Mouse (Mus musculus): ENCODE results near the gene Pik3ap1.
"Not testable (repeated sequence)": the region's sequence is repeated elsewhere in the genome, so short reads cannot be mapped to it uniquely, and the experiment has no call there.

Gene Pik3ap1

DNA sequence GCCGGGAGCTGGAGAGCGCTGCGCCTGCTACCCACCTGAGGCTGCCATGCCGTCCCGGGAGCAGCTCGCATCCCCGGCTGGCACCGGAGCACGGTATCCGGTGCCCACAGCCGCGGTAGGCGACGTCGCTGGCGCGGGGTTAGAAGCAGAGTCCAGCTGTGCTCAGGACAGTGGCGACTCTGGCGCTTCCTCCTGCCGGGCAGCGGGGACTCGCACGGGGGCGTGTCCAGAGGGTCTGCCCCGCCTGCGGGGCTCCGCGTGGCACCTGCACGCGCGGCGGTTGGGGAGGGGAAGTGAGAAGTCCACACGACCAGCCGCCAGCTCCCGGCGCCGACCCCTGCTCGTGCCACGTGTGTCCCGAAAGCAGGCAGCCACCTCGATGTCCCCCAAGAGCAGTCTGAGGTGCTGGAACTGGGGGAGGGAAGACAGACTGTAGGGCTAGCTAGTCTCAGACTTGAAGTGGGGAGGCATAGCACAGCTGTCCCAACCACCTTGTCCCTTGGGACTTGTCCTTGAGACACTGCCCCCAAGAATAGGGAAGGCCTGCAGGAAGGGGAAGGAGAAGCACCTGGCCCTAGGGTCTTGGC lies at the start of gene Pik3ap1:
Gene Pik3ap1, minus strand, starts transcription at position 181 of the 587 bp plus-strand sequence.
- DNase-seq: peak; percentile 54

DNA sequence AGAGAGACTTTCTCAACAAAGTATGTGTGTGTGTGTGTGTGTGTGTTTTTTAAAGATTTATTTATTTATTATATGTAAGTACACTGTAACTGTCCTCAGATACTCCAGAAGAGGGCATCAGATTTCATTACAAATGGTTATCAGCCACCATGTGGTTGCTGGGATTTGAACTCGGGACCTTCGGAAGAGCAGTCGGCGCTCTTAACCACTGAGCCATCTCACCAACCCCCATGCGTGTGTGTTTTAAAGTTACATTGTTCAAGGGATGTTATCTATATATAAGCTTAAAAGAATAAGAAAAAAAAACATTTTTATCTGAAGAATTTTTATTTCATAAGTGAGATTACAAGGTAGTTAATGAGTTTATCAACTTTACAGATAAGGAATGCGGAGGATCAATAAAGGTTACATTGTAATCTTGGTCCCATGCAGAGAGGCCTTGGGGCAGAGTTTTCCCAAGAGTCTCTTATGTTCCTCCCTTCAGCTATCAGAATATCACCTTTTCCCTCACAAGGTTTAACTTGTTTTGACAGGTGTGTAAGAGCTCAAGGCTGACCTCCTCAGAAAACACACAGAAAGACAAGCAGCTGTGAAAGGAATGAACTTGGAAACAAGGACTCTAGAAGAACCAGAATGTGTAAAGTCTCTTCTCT lies 46.7 kb upstream of the Pik3ap1 start:
- not testable (repeated sequence) for DNase-seq

DNA sequence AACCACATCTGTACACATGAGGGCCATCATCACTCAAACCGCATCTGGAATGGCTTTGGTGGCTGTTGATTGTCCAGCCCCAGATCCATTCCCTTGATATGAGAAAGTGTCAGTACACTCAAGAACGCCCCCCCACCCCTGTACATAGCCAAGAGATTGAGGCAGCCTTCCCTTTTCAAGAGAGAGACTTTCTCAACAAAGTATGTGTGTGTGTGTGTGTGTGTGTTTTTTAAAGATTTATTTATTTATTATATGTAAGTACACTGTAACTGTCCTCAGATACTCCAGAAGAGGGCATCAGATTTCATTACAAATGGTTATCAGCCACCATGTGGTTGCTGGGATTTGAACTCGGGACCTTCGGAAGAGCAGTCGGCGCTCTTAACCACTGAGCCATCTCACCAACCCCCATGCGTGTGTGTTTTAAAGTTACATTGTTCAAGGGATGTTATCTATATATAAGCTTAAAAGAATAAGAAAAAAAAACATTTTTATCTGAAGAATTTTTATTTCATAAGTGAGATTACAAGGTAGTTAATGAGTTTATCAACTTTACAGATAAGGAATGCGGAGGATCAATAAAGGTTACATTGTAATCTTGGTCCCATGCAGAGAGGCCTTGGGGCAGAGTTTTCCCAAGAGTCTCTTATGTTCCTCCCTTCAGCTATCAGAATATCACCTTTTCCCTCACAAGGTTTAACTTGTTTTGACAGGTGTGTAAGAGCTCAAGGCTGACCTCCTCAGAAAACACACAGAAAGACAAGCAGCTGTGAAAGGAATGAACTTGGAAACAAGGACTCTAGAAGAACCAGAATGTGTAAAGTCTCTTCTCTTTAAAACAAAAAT lies 41.2 kb upstream of the Pik3ap1 start:
- not testable (repeated sequence) for DNase-seq

DNA sequence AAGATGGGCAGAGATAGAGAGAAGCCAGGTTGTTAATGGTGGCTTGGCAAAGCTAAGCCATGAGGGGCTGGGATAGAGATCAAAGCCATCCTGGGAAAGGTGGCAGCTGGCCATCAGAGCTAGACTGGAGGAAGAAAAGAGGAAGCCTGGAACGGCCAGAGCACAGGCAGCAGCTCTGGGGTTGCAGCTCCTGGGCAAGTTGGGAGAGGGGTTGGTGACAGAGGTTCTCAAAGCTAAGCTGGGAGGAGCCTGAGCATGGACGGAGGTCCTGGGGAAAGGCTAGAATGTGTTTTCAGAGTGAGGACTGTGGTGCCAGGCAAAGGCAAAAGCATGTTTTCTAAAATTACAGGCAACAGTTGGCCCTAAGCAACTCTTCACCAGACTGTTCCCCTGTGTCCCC lies 36.4 kb upstream of the Pik3ap1 start:
- no peak for DNase-seq

DNA sequence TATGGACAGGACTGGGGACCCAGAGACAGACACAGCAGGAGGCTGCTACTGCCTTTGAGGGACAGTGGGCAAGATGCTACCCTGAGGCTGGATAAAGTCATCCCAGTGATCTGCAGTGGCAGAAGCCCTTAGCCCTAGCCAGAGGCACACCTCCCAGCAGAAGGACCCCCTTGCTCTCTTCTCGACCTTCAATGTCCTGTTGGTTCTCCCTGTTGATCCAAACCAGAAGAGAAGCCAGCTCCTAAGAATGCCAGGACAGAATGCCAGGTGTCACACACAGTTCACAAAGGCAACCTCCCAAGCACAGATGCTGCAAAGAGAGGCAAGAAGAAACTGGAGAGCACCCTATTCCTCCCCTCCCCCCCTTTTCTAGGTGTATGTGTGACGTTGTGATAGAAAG lies 33.9 kb upstream of the Pik3ap1 start:
- DNase-seq: no peak

DNA sequence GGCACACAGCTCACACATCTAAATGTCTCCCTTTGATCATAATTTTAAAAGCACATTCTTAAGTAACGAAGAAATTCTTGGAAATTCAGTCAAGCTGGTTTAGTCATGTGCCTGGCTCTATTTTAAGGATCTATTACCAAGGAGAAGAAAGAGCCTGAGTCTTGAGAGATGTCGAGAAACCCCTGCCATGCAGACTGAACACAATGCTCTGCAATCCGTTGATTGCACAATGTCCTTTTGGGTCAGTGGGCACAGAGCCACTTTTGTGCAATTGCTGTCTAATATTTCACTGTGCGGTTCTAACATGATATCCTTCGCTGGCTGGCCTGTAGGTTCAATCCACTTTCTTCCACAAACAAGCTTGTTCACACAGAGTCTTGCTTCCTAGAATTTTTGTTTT lies 33.1 kb upstream of the Pik3ap1 start:
- no peak for DNase-seq

DNA sequence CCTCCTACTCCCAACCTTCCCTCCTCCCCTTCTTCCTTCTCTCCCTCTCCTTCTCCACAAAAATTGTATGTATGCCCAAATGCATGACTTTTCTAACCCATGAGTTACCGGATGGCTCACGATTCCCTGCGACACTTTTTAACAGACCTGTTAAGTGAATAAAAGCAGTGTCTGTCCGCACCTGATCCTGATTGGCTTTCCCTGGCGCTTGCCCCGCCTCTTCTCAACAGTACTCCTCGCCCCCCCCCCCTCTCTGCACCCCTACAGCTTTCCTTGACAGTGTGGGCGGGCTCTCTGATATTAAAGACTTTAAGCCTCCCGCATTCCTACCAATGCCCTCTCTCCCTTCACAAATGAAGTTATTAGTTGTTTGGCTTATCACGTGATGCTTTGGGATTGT lies 31.3 kb upstream of the Pik3ap1 start:
- DNase-seq: no peak

DNA sequence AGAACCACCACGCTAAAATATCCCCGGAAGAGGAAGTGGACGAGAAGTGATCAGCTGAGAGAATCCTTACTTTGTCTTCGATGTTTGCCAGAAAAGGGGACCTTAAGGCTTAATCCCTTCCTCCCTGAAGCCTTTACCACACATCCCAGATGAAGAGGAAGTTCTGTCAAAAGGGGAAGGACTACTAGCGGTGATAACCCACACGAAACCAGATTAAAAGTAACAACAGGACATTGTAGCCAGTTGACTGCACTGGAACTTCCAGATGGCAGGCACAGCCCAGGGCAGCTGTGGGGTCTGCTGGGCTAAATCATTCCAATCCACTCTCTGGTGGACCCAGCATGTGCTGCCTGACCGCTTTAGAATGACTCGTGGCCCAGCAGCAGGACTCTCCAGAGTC lies 17.7 kb upstream of the Pik3ap1 start:
- no peak for DNase-seq

DNA sequence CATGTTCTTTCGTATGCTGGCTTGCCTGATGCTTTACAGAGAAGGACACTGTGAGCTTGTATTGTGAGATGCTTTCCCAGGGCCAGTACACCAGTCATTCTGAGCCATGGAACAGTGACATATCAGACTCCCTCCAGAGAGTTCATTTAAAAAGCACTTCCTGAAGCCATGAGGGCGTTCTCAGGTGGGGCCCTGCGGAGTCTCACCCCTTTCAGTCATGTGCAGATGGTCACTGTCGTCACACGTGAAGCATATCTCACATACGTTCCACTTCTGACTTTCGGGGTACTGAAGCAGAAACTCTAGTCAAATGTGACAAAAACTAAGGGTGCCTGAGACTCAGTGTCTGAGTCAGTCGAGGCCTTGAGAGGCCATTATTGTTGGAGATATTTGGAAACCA lies 6.0 kb upstream of the Pik3ap1 start:
- no peak for DNase-seq

DNA sequence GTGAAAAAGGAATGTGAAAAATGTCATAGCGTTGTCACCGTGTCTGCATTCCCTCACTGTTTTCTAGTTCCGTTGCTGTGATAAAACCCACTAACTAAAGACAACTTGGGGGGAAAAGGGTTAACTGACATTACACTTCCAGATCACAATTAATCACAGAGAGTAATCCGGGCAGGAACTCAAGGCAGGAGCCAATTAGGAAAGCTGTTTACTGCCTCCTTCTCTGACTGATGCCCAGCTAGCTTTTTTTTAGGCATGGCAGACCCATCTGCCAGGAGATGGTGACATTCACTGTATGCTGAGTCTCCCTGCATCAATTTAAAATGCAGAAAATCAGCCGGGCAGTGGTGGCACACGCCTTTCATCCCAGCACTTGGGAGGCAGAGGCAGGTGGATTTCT lies 4.4 kb upstream of the Pik3ap1 start:
- no peak for DNase-seq

DNA sequence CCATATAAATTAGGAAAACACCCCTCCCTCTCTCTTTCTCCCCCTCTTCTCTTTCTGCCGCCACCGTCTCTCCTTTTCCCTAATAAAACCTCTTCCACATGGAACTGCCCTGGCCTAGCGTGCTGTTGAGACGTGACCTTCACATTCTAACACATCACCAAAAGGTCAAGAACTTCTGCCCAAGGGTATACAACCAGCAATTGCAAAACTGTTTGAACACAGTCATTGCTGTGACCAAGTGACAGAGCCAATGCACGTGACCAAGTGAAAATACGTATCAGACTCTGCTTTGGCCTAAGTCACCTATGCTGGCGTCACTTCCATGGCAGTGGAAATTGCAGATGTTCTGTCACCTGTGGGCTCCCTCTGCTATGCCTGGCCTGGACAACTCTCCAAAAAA lies 3.3 kb upstream of the Pik3ap1 start:
- DNase-seq: no peak

DNA sequence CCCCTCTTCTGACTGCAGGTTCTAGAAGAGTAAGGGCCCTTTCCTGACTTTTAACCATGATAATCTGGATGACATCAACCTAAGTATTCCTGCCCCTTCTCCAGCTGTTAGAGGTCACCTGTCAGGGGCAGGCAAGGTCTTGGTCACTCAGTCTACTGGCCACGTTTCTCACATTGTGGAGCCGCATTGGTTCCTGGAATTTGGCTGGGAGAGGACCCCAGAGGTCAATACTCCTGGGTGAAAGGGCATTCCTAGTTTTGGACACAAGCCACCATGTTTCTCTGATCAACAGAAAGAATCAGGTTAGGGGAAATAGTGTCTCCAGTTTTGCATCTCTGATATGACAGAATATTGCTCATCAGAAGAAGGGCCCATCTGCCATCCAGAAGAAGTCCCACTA lies 2.4 kb upstream of the Pik3ap1 start:
- no peak for DNase-seq

DNA sequence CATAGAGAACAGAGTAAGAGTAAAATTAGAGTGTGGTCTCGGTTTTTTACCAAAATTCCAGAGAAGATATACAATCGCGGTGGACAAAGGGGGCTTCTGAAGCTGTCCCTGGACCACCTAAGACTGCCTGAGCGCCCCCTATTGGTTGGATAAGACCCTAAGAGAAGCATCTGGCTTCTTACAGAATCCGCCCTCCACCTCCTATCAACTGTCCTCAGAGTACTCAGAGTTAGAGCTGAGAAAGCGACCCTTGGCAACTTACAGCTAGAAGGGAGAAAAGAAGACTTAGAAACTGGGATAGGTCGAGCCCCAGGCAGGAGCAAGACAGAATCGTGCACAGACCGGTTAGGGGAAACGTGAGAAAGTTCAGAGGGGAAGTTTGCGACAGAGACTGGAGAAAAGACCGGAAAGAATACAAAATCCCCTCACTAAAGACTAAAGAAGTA lies 473 bp downstream of the Pik3ap1 start:
- DNase-seq: peak; percentile 21

DNA sequence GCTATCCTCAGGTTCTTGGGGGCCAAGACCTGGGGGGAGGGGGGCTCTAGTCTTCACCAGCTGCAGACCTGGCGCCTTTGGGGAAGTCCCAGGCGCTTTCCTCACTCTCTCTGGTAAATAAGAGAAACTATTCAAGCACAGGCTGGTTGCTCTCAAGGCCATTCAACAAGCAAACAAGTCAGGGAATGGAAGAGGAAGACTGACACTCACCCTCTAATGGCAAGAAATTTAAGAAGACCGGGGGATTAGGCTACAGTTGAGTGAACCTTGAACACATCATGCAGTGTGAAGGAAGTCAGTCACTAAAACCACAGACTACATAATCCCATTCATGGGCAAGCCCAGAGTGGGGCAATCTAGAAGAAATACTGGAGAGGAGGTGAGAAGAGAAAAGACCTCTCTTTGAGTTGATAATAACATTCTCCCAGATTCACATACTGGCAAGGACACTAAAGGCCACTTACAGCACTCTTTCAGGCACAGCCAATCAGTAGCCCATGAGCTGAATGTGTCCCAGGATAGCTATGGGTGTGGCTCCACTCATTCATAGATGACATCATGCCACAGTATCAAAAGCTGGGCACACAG lies 2.4 kb downstream of the Pik3ap1 start:
- no peak for DNase-seq

DNA sequence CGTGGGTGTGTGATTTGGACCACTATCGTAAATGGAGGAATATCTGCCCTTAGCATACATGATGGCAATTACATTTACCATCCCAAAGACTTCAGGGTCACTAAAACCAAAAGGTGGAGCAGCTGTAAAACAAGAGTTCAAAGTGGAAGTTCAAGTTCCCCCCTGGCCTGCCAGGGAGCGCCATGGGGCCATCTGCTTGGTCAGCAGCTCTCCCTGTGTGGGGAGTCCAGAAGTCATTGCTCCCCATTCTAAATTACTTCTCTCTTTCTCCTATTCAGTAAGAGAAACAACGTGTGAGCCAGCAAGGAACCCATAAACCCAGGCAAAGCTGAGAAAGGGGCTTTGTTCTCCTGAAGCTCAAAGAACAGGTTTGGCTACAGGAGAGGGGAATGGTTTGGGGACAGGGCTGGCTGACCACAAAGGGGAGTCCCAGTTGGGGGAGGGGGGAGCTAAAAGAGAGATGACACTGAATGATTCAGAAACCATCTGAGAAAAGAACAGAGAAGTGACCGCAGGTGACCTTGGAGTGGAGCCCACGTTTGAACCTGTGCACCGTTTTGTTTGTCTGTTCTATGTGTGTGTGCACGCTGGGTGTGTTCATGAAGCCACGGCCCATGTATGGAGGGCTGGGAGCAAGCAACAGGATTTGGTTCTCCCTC lies 3.2 kb downstream of the Pik3ap1 start:
- no peak for DNase-seq

DNA sequence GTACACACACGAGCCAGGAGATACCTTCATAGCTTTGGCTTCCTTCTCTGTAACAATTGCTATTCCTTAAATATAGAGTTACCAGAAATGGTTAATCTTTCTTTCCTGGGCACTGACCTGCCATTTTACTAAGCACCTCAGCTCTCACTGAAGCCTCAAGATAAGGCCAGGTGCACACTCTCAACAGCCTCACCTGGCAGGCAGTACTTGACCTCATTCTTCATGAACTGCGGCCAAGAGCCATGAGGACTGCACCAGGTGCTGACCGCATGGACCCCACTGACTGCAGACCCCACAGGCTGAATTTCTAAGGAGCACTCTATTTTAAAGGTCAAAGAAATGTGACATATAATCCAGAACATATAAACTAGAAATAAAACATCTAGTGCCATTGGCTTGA lies 5.7 kb downstream of the Pik3ap1 start:
- DNase-seq: no peak

DNA sequence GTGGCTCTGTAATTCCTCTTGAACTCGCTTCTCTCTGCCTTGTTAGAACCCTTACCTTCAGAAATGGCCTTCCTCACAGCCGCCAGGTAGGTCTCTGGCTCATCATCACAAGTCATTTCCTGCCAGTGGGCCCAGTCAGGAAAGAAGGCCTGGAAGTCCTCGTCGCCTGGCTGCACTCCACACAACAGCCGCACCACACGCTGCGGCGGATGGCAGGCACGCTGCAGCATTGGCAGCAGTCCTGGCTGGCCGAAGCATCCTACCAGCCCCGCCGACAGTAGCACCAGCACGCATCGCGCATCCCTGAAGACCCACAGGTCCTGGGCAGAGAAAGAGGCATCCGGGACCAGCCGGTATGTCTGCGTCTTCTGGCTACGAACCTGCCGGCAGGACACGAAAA lies 9.1 kb downstream of the Pik3ap1 start:
- no peak for DNase-seq

DNA sequence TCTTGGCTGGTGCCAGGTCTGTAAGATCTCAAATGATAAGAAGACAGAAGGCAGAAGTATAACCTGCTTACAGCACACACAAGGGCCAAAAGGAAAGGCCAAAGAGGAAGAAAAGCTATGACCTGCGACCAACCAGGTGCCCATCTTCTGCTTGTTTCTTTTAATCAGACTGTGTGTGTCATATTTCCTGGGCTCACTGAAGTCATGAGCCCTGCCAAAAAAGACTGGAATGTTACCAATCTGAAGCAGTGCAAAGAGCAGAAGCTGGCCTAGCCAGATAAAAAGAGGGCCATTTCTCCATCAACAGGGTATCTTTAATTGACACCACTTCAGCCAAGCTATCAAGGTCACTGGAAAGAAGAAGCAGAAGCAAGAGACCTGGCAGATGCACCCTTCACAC lies 9.8 kb downstream of the Pik3ap1 start:
- DNase-seq: no peak

DNA sequence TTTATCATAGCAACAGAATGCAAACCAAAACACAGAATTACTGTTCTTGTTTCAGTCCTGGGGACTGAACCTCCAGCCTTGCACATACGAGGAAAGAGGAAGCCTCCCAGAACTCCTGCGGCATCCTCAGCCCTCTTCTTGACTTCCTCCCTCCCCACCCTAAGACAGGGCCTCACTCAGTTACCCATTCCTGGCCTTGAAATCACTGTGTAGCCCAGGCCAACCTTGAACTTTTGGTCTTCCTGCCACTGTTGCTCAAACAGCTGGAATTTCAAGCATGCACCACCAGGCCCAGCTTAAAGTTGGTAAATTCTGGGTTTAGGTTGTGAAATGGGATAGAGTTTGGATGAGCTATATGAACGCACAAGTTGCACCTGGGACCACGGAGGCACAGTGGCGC lies 10.2 kb downstream of the Pik3ap1 start:
- DNase-seq: no peak

DNA sequence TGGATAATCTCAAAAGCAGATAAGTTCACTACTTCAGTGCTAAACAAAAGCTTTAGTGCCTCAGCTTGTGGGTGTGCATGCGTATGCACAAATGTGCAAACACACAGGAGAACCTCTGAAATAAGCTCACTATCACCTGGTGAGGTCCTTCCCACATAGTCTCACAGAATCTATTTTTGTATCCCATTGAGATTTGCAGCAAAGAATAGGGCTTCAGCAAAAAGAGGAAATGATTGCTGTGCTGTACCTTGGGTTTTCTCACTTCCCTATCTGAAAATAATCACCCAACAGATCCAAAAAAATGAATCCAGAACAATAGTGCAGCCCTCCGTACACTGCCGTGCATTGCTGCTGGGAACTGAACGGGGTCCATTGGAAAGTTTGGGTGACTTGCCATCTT lies 12.6 kb downstream of the Pik3ap1 start:
- no peak for DNase-seq

DNA sequence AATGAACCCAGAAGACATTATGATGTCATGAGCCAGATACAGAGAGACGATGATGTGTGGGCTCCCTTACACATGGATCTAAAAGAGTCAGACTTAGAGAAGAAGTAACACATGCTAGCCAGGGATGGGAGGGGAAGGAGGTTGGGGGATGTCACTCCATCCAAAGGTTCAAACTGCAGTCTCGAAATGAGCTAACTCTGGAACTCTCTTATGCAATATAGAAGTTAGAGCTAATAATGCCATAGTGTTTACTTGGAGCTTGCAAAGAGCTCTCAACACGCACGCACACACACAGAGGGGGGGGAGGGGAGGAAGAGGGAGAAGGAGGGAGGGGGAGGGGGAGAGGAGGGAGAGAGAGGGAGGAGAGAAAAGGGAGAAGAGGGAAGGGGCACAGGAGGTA lies 13.5 kb downstream of the Pik3ap1 start:
- no peak for DNase-seq

DNA sequence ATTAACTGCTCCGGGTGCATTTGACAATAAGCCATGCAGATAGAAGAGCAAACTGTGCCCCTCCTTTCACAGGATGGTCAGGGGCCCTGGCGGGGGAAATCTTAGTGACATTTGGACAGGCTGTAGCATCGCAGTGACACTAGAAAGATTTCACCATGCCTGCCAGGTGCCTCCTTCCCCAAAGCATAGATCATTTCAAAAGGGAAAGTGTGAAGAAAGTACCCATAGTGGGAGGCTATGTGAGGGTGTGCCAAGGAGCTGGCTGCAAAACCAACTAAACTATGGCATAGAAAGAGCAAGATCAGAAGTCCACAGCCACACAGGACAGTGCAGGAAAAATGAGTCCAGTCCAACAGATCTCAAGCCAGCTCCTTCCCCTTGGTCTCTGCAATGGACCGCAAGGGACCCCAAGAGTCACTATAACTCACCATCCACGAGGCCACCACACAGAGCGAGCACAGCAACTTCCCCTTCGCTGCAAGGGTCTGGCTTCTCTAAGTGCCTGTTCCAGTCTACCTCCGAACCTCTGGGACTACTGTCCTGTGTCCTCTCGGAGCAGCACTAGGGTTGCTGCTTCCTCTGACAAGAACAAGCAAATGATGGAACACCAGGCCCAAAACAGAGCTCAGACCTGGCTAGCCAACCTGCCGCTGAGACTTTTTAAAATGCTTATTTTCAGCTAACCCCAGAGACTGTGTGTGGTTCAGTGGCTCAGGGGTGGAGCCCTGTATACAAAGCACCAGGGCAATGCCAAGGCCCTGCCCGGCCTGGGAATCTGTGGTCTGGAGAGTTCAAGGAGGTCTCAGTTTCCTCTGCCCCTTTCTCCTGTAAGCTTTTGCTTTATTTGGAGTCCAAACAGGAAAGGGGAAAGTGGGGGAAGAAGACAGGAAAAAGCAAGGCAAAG lies 15.1 kb downstream of the Pik3ap1 start:
- DNase-seq: no peak

Data from kidney, postnatal 10 days (tissue).